ENCODE assay signal across 18 mouse cellular contexts in genomic region chr13:34991581-34992273, GRCm38 (mm10). TPM values are rescaled to one million over a fixed set of nuclear protein-coding genes. Genes with fewer than 3 reads are reported as not detected.
DNase-seq lines count a peak whose midpoint lies in the region; ATAC-seq and TF ChIP-seq lines count a peak whose summit lies in the region.
"Had no signal": no experiment of that assay in that cellular context is flagged by ENCODE, and none has a peak within 500 bp of the region (broad histone marks: within the 10 kb centered on the region; RNA-seq: fewer than 3 reads in every experiment).

No protein-coding gene starts in this region.

- H3K27me3 ChIP-seq in heart, embryonic 13.5 days (replicated peaks) = no peaks in the 10 kb centered on the region
- H3K27me3 ChIP-seq in lung, embryonic 14.5 days (ENCODE audit: insufficient read depth, low read length) = no peaks in the 10 kb centered on the region
- H3K27me3 ChIP-seq in MEL (ENCODE audit: control insufficient read depth in 1 of 2, insufficient read depth in 2 of 2, low read length in 2 of 2) = no peaks in the 10 kb centered on the region
- H3K27me3 ChIP-seq in liver, embryonic 11.5 days (replicated peaks; ENCODE audit: control insufficient read depth, insufficient read depth, low read length) = no peaks in the 10 kb centered on the region
- H3K27me3 ChIP-seq: kidney, embryonic 15.5 days had no signal

- no peak; a peak in 1 of 4 replicates for TF ChIP-seq EP300 in MEL (IDR thresholded peaks at IDR 0.05; ENCODE audit: low read depth in 1 of 2, low read length in 2 of 2)

- no peak overlapping the region for H3K27ac ChIP-seq in heart, embryonic 13.5 days (replicated peaks)
- H3K27ac ChIP-seq in lung, embryonic 14.5 days (ENCODE audit: low read depth) = no peak overlapping the region
- H3K27ac ChIP-seq in MEL (ENCODE audit: control insufficient read depth, low read depth, low read length) = peak overlapping the region; percentile 39
- H3K27ac ChIP-seq in liver, embryonic 11.5 days (ENCODE audit: low read depth, low read length) = no peak overlapping the region
- H3K27ac ChIP-seq in left cerebral cortex, adult 2 months = no peak overlapping the region
- H3K27ac ChIP-seq: forebrain, embryonic 10.5 days; gastrocnemius, adult 2 months; kidney, embryonic 15.5 days had no signal

- H3K4me2 ChIP-seq in heart, embryonic 13.5 days = peak overlapping the region; percentile 24; the same call in 1 of the 2 replicates
- 0 out of 2 replicates have a peak overlapping the region, but pooled peaks have one; percentile 15 for H3K4me2 ChIP-seq in lung, embryonic 14.5 days
- H3K4me2 ChIP-seq in liver, embryonic 11.5 days = peak overlapping the region; percentile 31

- H3K4me3 ChIP-seq in heart, embryonic 13.5 days = no peak overlapping the region
- H3K4me3 ChIP-seq in lung, embryonic 14.5 days (ENCODE audit: low read depth, low read length) = no peak overlapping the region
- no peak overlapping the region for H3K4me3 ChIP-seq in lung, adult 2 months (replicated peaks; ENCODE audit: extremely low read depth, low read depth, low read length)
- peak overlapping the region in 1 of 2 experiments; percentile 5; a peak in 1 of 4 replicates for H3K4me3 ChIP-seq in MEL (ENCODE audit: control insufficient read depth in 1 of 2, insufficient read depth in 1 of 2, low read depth in 2 of 2, low read length in 2 of 2)
- H3K4me3 ChIP-seq in liver, embryonic 11.5 days (ENCODE audit: low read depth, low read length) = no peak overlapping the region
- H3K4me3 ChIP-seq in left cerebral cortex, adult 2 months = no peak overlapping the region
- H3K4me3 ChIP-seq: forebrain, embryonic 10.5 days had no signal

- ATAC-seq in heart, embryonic 13.5 days (ENCODE audit: extremely low read depth, insufficient number of reproducible peaks, low FRiP score, low TSS enrichment) = no peak
- no peak for ATAC-seq in lung, embryonic 14.5 days (ENCODE audit: insufficient read depth)
- ATAC-seq in liver, embryonic 11.5 days (replicated peaks; ENCODE audit: low FRiP score) = no peak

- no peak for TF ChIP-seq CTCF in lung, embryonic 14.5 days (IDR thresholded peaks at IDR 0.05; ENCODE audit: low read depth)
- TF ChIP-seq CTCF in lung, adult 2 months (IDR thresholded peaks at IDR 0.05; ENCODE audit: insufficient read depth, low read length) = no peak
- no peak for TF ChIP-seq CTCF in MEL (IDR thresholded peaks at IDR 0.05 in 2 of 3, conservative IDR thresholded peaks at IDR 0.05 in 1 of 3; ENCODE audit: control insufficient read depth in 1 of 3, insufficient read depth in 1 of 3, low read depth in 2 of 3, low read length in 3 of 3, poor library complexity in 1 of 3, severe bottlenecking in 1 of 3)
- TF ChIP-seq CTCF in left cerebral cortex, adult 2 months (IDR thresholded peaks at IDR 0.05) = no peak

- no peak overlapping the region for H3K9ac ChIP-seq in heart, embryonic 13.5 days
- H3K9ac ChIP-seq in lung, embryonic 14.5 days = no peak overlapping the region
- no peak overlapping the region for H3K9ac ChIP-seq in MEL (ENCODE audit: control insufficient read depth, low read depth, low read length, poor library complexity, severe bottlenecking)
- no peak overlapping the region for H3K9ac ChIP-seq in liver, embryonic 11.5 days (ENCODE audit: low read depth, low read length)
- H3K9ac ChIP-seq: kidney, embryonic 15.5 days had no signal

- TF ChIP-seq RAD21 in MEL (IDR thresholded peaks at IDR 0.05; ENCODE audit: low read depth, low read length) = no peak

- peaks cover 4% of the 10 kb centered on the region for H3K79me2 ChIP-seq in MEL (ENCODE audit: control insufficient read depth, insufficient read depth, low read length, poor library complexity)

- 67% methylated on average over 4 of the region's 4 CpGs for WGBS in heart, embryonic 13.5 days
- 68% methylated on average over 4 of the region's 4 CpGs for WGBS in lung, embryonic 14.5 days
- WGBS in lung, adult 2 months = 68% methylated on average over 4 of the region's 4 CpGs
- WGBS in liver, embryonic 11.5 days = 57% methylated on average over 4 of the region's 4 CpGs

- intact Hi-C loops in left cerebral cortex, adult 2 months (cut with DNase I) = no loop called here

- no peak for DNase-seq in heart, adult 8-10 months (ENCODE audit: low spot score)
- DNase-seq in lung, embryonic 14.5 days = no peak
- no peak for DNase-seq in lung, adult 2 months
- DNase-seq in MEL (ENCODE audit: low read depth, low spot score) = peak; percentile 61
- no peak for DNase-seq in liver, embryonic 11.5 days (ENCODE audit: low spot score)
- DNase-seq in cerebellum, postnatal 10 days = no peak
- no peak for DNase-seq in left cerebral cortex, adult 2 months (ENCODE audit: extremely low spot score in 1 of 2, low spot score in 2 of 2)
- DNase-seq: adrenal gland, postnatal 36 days; cerebellum, adult 18-20 months; gastrocnemius, adult 2 months; heart, postnatal 36 days; right cerebral cortex, postnatal 4 days; thymus, adult 2 months had no signal

- peaks cover 44% of the 10 kb centered on the region for H3K36me3 ChIP-seq in heart, embryonic 13.5 days
- H3K36me3 ChIP-seq in lung, embryonic 14.5 days (ENCODE audit: insufficient read depth) = peaks cover 34% of the 10 kb centered on the region
- peaks cover 0 to 35% of the 10 kb centered on the region in 2 experiments; a peak in 2 of 4 replicates for H3K36me3 ChIP-seq in MEL (ENCODE audit: control insufficient read depth in 1 of 2, insufficient read depth in 2 of 2, low read length in 2 of 2)
- H3K36me3 ChIP-seq in liver, embryonic 11.5 days (ENCODE audit: control insufficient read depth, insufficient read depth, low read length) = peaks cover 15% of the 10 kb centered on the region

- no peaks in the 10 kb centered on the region for H3K9me3 ChIP-seq in heart, embryonic 13.5 days
- no peaks in the 10 kb centered on the region for H3K9me3 ChIP-seq in lung, embryonic 14.5 days (ENCODE audit: low read depth, low read length)
- H3K9me3 ChIP-seq in MEL (replicated peaks; ENCODE audit: insufficient read depth, low read length) = no peaks in the 10 kb centered on the region
- no peaks in the 10 kb centered on the region for H3K9me3 ChIP-seq in liver, embryonic 11.5 days (ENCODE audit: control insufficient read depth, low read length)
- H3K9me3 ChIP-seq: forebrain, embryonic 10.5 days; G1E; kidney, embryonic 15.5 days had no signal

- TF ChIP-seq POLR2A in lung, adult 2 months (IDR thresholded peaks at IDR 0.05; ENCODE audit: borderline replicate concordance, extremely low read depth, low read depth, low read length) = no peak
- TF ChIP-seq POLR2A in MEL (IDR thresholded peaks at IDR 0.05; ENCODE audit: control insufficient read depth in 1 of 2, insufficient read depth in 1 of 2, low read depth in 1 of 2, low read length in 2 of 2, poor library complexity in 1 of 2) = no peak

- peaks cover 32% of the 10 kb centered on the region for H3K4me1 ChIP-seq in heart, embryonic 13.5 days
- H3K4me1 ChIP-seq in lung, embryonic 14.5 days (ENCODE audit: insufficient read depth) = no peaks in the 10 kb centered on the region
- peaks cover 9% of the 10 kb centered on the region for H3K4me1 ChIP-seq in lung, adult 2 months (ENCODE audit: control insufficient read depth, insufficient read depth, low read length)
- H3K4me1 ChIP-seq in MEL (ENCODE audit: control insufficient read depth in 1 of 2, insufficient read depth in 2 of 2, low read length in 2 of 2) = peaks cover 17 to 20% of the 10 kb centered on the region in 2 experiments
- peaks cover 18% of the 10 kb centered on the region for H3K4me1 ChIP-seq in liver, embryonic 11.5 days (replicated peaks; ENCODE audit: control insufficient read depth, insufficient read depth, low read length)

TF ChIP-seq in MEL, 35 proteins besides CTCF, POLR2A, EP300 and RAD21 (continues in another document):
- no peak for TF ChIP-seq POLR2AphosphoS2 (IDR thresholded peaks at IDR 0.05; ENCODE audit: low read length)
- TF ChIP-seq MAZ (IDR thresholded peaks at IDR 0.05; ENCODE audit: low read depth, low read length) = peak; percentile 71; the same call in 1 of the 2 replicates
- TF ChIP-seq CHD2 (IDR thresholded peaks at IDR 0.05; ENCODE audit: low read length) = no peak
- no peak for TF ChIP-seq ZC3H11A (IDR thresholded peaks at IDR 0.05; ENCODE audit: low read depth, low read length)
- TF ChIP-seq ZNF384 (IDR thresholded peaks at IDR 0.05; ENCODE audit: low read depth, low read length) = no peak
- TF ChIP-seq MAFK (IDR thresholded peaks at IDR 0.05; ENCODE audit: borderline replicate concordance, low read depth, low read length) = no peak
- no peak for TF ChIP-seq USF2 (IDR thresholded peaks at IDR 0.05; ENCODE audit: borderline replicate concordance in 1 of 2, insufficient read depth in 1 of 2, low read depth in 1 of 2, low read length in 2 of 2)
- TF ChIP-seq TCF12 (IDR thresholded peaks at IDR 0.05; ENCODE audit: low read depth, low read length) = 0 out of 2 replicates have a peak, but pooled peaks have one; percentile 3
- 0 out of 2 replicates have a peak, but pooled peaks have one; percentile 29 for TF ChIP-seq HCFC1 (IDR thresholded peaks at IDR 0.05; ENCODE audit: low read depth, low read length)
- peak; percentile 25; the same call in 1 of the 2 replicates for TF ChIP-seq ELF1 (IDR thresholded peaks at IDR 0.05; ENCODE audit: low read depth, low read length)
- peak; percentile 63 for TF ChIP-seq MXI1 (IDR thresholded peaks at IDR 0.05; ENCODE audit: low read depth, low read length)

RNA-seq across cellular contexts. Expression of gene Eci3, which starts 28.1 kb away (rescaled TPM):
- polyA plus RNA-seq in heart, embryonic 13.5 days (2015; fragmentation: Nextera tagmentation; extraction: Ambion mirVana) = 0.23 and 0.25 TPM in 2 replicates
- 1 to 10 TPM; 2.0 to 2.4 (median 2.3) TPM for total RNA-seq in heart, adult 8-10 months (2022)
- 0.45 and 0.77 TPM in 2 replicates for polyA plus RNA-seq in lung, embryonic 14.5 days (2014; fragmentation: Nextera tagmentation; extraction: Ambion mirVana)
- not detected in 2 replicates for polyA plus RNA-seq in lung, adult 2 months (2012; rRNA removed)
- 0.35 TPM in 1 of 2 replicates, not detected in the other for total RNA-seq in MEL (2012; rRNA removed)
- polyA plus RNA-seq in MEL (2012; ENCODE audit: insufficient read depth in 1 of 2, insufficient read length in 2 of 2, low read depth in 1 of 2, low replicate concordance in 2 of 2, missing spikeins in 1 of 2) = under 1 TPM in 1 of 2 experiments, not detected in 1; 0.93 TPM
- polyA plus RNA-seq in liver, embryonic 11.5 days (2014; fragmentation: Nextera tagmentation; extraction: Ambion mirVana) = 0.32 and 0.37 TPM in 2 replicates
- under 1 TPM; 0.44 to 0.66 TPM for total RNA-seq in left cerebral cortex, adult 2 months (2021)
- total RNA-seq: G1E; midbrain, postnatal 0 days had no signal
- polyA plus RNA-seq: G1E had no signal

RNA-seq across cellular contexts. Expression of gene Eci2, which starts 35.2 kb away (rescaled TPM):
- 119 and 127 TPM in 2 replicates for polyA plus RNA-seq in heart, embryonic 13.5 days (2015; fragmentation: Nextera tagmentation; extraction: Ambion mirVana)
- total RNA-seq in heart, adult 8-10 months (2022) = 100 to 1,000 TPM; 234 to 273 (median 251) TPM
- polyA plus RNA-seq in lung, embryonic 14.5 days (2014; fragmentation: Nextera tagmentation; extraction: Ambion mirVana) = 149 and 152 TPM in 2 replicates
- polyA plus RNA-seq in lung, adult 2 months (2012; rRNA removed) = 28.4 and 42.6 TPM in 2 replicates
- total RNA-seq in MEL (2012; rRNA removed) = 70.2 and 74.8 TPM in 2 replicates
- 10 to 100 TPM in 1 of 2 experiments, not detected in 1; 81.1 TPM for polyA plus RNA-seq in MEL (2012; ENCODE audit: insufficient read depth in 1 of 2, insufficient read length in 2 of 2, low read depth in 1 of 2, low replicate concordance in 2 of 2, missing spikeins in 1 of 2)
- 85.9 and 93.9 TPM in 2 replicates for polyA plus RNA-seq in liver, embryonic 11.5 days (2014; fragmentation: Nextera tagmentation; extraction: Ambion mirVana)
- total RNA-seq in left cerebral cortex, adult 2 months (2021) = 10 to 100 TPM; 39.4 to 41.5 TPM
